Mouse (Mus musculus): ENCODE measurements around the gene Pold2.

Gene Pold2

DNA sequence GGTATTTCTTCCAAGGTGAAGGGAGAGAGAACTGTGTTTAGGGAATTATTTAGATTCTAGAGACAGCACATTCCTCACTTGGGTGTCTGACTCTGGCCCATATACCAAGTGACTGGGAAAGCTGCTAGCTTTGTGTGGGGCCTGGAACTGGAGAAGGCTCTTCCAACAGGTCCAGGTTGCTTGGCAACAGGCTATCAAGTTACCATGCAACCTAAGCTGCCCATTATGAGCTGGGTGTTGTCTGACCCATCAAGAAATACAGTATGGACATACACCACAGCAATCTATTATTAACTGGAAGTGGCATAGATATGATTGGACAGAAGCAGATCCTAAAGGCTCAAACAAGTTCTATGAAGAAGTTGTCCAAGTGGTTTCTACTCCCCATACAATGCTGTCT is 52.7 kb downstream of the Pold2 start:
- DNase-seq (ENCODE audit: low read depth), result no peak

All from c-Kit-positive CD71-positive TER-119-negative erythroid progenitor cells, embryonic 14.5 days (primary cell).